Mouse (Mus musculus): Measurements from ENCODE around the gene Cryga. TPM values are rescaled to one million over a fixed set of nuclear protein-coding genes. Genes with fewer than 3 reads are reported as not detected.
"Not testable (repeated sequence)": the region's sequence is repeated elsewhere in the genome, so short reads cannot be mapped to it uniquely, and the experiment has no call there.

Cryga gene
- polyA plus RNA-seq, 1 experiment from 2014 or later = not detected

DNA sequence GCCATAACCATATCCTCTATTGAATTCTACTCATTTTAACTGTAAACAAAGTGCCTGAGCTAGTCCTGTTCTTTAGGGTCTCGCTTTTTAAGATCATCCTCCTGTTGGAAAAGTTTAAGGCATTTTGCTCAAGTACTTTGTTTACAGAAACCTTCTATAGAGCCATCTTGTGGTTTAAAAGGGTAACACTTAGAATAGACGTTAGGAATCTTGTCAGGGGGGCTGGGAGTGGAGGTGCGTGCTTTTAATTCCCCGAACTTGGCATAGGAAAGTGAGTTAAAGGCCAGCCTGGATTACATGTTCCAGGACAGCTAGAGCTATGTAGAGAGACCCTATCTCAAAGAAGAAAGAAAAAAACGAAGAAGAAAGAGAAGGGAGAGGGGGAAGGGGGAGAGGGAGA lies 27.6 kb downstream of the Cryga start:
- no peaks in the 10 kb centered on the region for H3K9me3 ChIP-seq (ENCODE audit: low read length)
- no peaks in the 10 kb centered on the region for H3K27me3 ChIP-seq (ENCODE audit: insufficient read depth, low read length)
- no peaks in the 10 kb centered on the region for H3K36me3 ChIP-seq (replicated peaks; ENCODE audit: insufficient read depth, low read length)
- TF ChIP-seq CTCF (IDR thresholded peaks at IDR 0.05; ENCODE audit: low read depth) (peak; percentile 16; the same call in 1 of the 2 replicates), EP300 (IDR thresholded peaks at IDR 0.05; ENCODE audit: low read depth) (no peak)
- no peaks in the 10 kb centered on the region for H3K4me1 ChIP-seq (ENCODE audit: insufficient read depth)
- H3K27ac ChIP-seq (ENCODE audit: low read depth) = no peak overlapping the region
- WGBS (ENCODE audit: insufficient replicate concordance) = 23% methylated on average over 5 of the region's 5 CpGs
- no peak overlapping the region for H3K9ac ChIP-seq (replicated peaks)
- DNase-seq = no peak
- ATAC-seq = no peak
- no peak overlapping the region for H3K4me3 ChIP-seq (ENCODE audit: low read depth, low read length)
- H3K4me2 ChIP-seq (ENCODE audit: low read depth, low read length) = no peak overlapping the region

DNA sequence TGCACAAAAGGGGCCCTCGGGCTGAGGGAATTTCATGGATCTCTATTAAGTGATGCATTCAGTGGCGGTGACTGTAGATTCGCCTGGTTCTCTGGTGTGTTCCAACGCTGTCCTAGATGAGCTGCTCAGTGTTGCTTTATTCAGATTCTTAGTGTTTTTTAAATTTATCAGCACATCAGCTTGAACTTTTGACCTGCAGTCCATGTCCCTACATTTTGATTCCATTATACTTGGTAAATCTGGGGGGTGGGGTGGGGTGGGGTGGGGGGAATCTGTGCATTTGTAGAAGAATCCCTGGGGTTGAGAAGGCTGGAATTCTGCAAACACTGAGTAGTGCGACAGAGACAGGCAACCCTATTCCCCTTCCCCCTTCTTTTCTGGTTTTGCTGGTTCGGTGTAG lies 29.6 kb downstream of the Cryga start, which contains the start of gene Crygc:
TSS of gene Crygc (minus strand) at position 101 of the 400 bp plus-strand sequence.
- Histone ChIP-seq H3K9me3 (ENCODE audit: low read length) (no peaks in the 10 kb centered on the region), H3K4me3 (ENCODE audit: low read depth, low read length) (no peak within 1 kb of the TSS), H3K27me3 (ENCODE audit: insufficient read depth, low read length) (no peaks in the 10 kb centered on the region), H3K4me1 (ENCODE audit: insufficient read depth) (no peaks in the 10 kb centered on the region), H3K9ac (replicated peaks) (no peak within 1 kb of the TSS), H3K36me3 (replicated peaks; ENCODE audit: insufficient read depth, low read length) (no peaks in the 10 kb centered on the region), H3K27ac (ENCODE audit: low read depth) (no peak within 1 kb of the TSS), H3K4me2 (ENCODE audit: low read depth, low read length) (no peak within 1 kb of the TSS)
- no peak for DNase-seq
- no peak for ATAC-seq
- TF ChIP-seq EP300 (IDR thresholded peaks at IDR 0.05; ENCODE audit: low read depth) = no peak
- TF ChIP-seq CTCF (IDR thresholded peaks at IDR 0.05; ENCODE audit: low read depth) = no peak
- 64% methylated on average over 6 of the region's 6 CpGs for WGBS (ENCODE audit: insufficient replicate concordance)

DNA sequence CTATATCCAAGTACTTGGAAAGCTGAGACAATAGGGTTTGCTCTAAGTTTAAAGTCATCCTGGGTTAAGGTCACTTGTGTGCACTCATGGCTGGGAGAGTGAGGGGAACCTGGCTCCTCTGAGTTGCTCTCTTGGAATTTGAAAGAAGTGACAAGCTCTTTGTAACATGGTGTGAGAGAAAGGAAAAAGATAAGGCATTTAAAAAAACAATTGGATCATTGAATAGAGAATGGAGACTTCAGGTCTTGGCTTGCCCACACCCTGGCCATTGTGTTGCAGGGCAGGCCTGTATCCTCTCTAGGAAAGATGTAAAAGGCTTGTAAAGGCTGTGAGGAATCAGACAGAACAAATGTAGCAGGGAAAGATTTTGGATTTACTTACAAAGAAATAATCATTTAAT lies 35.3 kb downstream of the Cryga start:
- no peaks in the 10 kb centered on the region for H3K9me3 ChIP-seq (ENCODE audit: low read length)
- no peak overlapping the region for H3K4me3 ChIP-seq (ENCODE audit: low read depth, low read length)
- no peak overlapping the region for H3K4me2 ChIP-seq (ENCODE audit: low read depth, low read length)
- no peaks in the 10 kb centered on the region for H3K36me3 ChIP-seq (replicated peaks; ENCODE audit: insufficient read depth, low read length)
- no peak overlapping the region for H3K9ac ChIP-seq (replicated peaks)
- no peak overlapping the region for H3K27ac ChIP-seq (ENCODE audit: low read depth)
- DNase-seq (no peak), ATAC-seq (no peak)
- H3K4me1 ChIP-seq (ENCODE audit: insufficient read depth) = no peaks in the 10 kb centered on the region
- H3K27me3 ChIP-seq (ENCODE audit: insufficient read depth, low read length) = no peaks in the 10 kb centered on the region
- TF ChIP-seq EP300 (IDR thresholded peaks at IDR 0.05; ENCODE audit: low read depth) (no peak), CTCF (IDR thresholded peaks at IDR 0.05; ENCODE audit: low read depth) (no peak)

GRCm38 (mm10) chr1:65064201-65064600 lies 39.0 kb downstream of the Cryga start:
- Histone ChIP-seq H3K9ac (replicated peaks) (no peak overlapping the region), H3K27me3 (ENCODE audit: insufficient read depth, low read length) (no peaks in the 10 kb centered on the region), H3K4me1 (ENCODE audit: insufficient read depth) (no peaks in the 10 kb centered on the region), H3K4me3 (ENCODE audit: low read depth, low read length) (no peak overlapping the region), H3K4me2 (ENCODE audit: low read depth, low read length) (no peak overlapping the region), H3K9me3 (ENCODE audit: low read length) (no peaks in the 10 kb centered on the region), H3K36me3 (replicated peaks; ENCODE audit: insufficient read depth, low read length) (no peaks in the 10 kb centered on the region), H3K27ac (ENCODE audit: low read depth) (no peak overlapping the region)
- no peak for DNase-seq
- 81% methylated on average over 15 of the region's 15 CpGs for WGBS (ENCODE audit: insufficient replicate concordance)
- ATAC-seq = no peak
- TF ChIP-seq EP300 (IDR thresholded peaks at IDR 0.05; ENCODE audit: low read depth) (no peak), CTCF (IDR thresholded peaks at IDR 0.05; ENCODE audit: low read depth) (no peak)

DNA sequence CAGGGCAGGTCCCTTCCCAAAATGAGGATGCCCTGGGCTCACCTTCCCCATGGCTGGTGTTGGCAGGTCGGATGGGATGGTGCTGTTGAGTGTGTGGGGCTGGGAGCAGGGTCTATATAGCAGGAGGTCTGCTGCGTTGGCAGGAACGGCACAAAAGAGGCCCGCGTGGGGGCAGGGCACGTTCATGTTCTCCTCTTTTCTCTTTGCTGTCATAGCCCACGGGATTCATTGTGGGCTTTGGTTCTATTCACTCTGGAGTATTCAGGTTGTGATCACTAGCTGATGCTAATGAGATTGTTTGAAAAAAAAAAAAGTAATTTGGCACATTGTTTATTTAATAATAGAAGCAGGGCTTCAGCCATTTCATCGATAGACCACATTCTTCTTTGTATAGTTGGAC lies 39.8 kb downstream of the Cryga start, which contains the start of gene Crygd:
TSS of gene Crygd (minus strand) at position 101 of the 400 bp plus-strand sequence.
- TF ChIP-seq EP300 (IDR thresholded peaks at IDR 0.05; ENCODE audit: low read depth) = no peak
- Histone ChIP-seq H3K4me1 (ENCODE audit: insufficient read depth) (no peaks in the 10 kb centered on the region), H3K4me2 (ENCODE audit: low read depth, low read length) (no peak within 1 kb of the TSS), H3K27ac (ENCODE audit: low read depth) (no peak within 1 kb of the TSS), H3K36me3 (replicated peaks; ENCODE audit: insufficient read depth, low read length) (no peaks in the 10 kb centered on the region), H3K27me3 (ENCODE audit: insufficient read depth, low read length) (no peaks in the 10 kb centered on the region), H3K9me3 (ENCODE audit: low read length) (no peaks in the 10 kb centered on the region), H3K9ac (replicated peaks) (no peak within 1 kb of the TSS), H3K4me3 (ENCODE audit: low read depth, low read length) (no peak within 1 kb of the TSS)
- DNase-seq = no peak
- ATAC-seq = no peak
- 74% methylated on average over 8 of the region's 8 CpGs for WGBS (ENCODE audit: insufficient replicate concordance)

- ATAC-seq = no peak
- 39% methylated on average over 2 of the region's 2 CpGs for WGBS (ENCODE audit: insufficient replicate concordance)
These were observed 51.0 kb downstream of the Cryga start for GRCm38 (mm10) chr1:65052140-65052539.

DNA sequence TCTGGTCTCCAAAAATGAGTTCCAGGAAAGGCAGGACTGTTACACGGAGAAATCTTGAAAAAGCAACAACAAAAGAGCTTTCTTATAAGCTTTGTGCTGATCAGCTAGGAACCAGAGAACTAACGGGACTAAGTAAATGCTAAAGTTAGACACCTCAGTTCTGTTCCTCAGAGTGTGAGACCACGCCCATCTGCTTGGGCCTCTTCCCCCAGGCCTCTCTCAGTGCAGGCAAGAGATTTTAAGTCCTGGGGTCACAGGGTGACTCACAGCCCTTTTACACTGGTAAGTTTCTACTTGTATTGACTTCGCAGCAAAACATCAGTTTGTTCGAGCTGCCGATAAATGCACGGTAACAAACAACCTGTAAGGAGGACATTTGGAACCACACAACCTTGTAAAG lies 51.5 kb downstream of the Cryga start:
- H3K4me1 ChIP-seq (ENCODE audit: insufficient read depth) = no peaks in the 10 kb centered on the region
- H3K4me3 ChIP-seq (ENCODE audit: low read depth, low read length) = no peak overlapping the region
- no peak for DNase-seq
- no peak for ATAC-seq
- TF ChIP-seq CTCF (IDR thresholded peaks at IDR 0.05; ENCODE audit: low read depth) = no peak
- no peak for TF ChIP-seq EP300 (IDR thresholded peaks at IDR 0.05; ENCODE audit: low read depth)
- no peak overlapping the region for H3K27ac ChIP-seq (ENCODE audit: low read depth)
- no peaks in the 10 kb centered on the region for H3K9me3 ChIP-seq (ENCODE audit: low read length)
- H3K4me2 ChIP-seq (ENCODE audit: low read depth, low read length) = no peak overlapping the region
- WGBS (ENCODE audit: insufficient replicate concordance) = 75% methylated on average over 7 of the region's 7 CpGs
- no peak overlapping the region for H3K9ac ChIP-seq (replicated peaks)
- H3K27me3 ChIP-seq (ENCODE audit: insufficient read depth, low read length) = no peaks in the 10 kb centered on the region
- H3K36me3 ChIP-seq (replicated peaks; ENCODE audit: insufficient read depth, low read length) = no peaks in the 10 kb centered on the region

More at GRCm38 (mm10) chr1:65052140-65052539, 51.0 kb downstream of the Cryga start:
- Histone ChIP-seq H3K4me1 (ENCODE audit: insufficient read depth) (no peaks in the 10 kb centered on the region), H3K36me3 (replicated peaks; ENCODE audit: insufficient read depth, low read length) (no peaks in the 10 kb centered on the region), H3K4me3 (ENCODE audit: low read depth, low read length) (no peak overlapping the region), H3K27me3 (ENCODE audit: insufficient read depth, low read length) (no peaks in the 10 kb centered on the region), H3K9me3 (ENCODE audit: low read length) (no peaks in the 10 kb centered on the region), H3K9ac (replicated peaks) (no peak overlapping the region), H3K27ac (ENCODE audit: low read depth) (no peak overlapping the region), H3K4me2 (ENCODE audit: low read depth, low read length) (no peak overlapping the region)
- TF ChIP-seq CTCF (IDR thresholded peaks at IDR 0.05; ENCODE audit: low read depth) = no peak
- no peak for TF ChIP-seq EP300 (IDR thresholded peaks at IDR 0.05; ENCODE audit: low read depth)
- DNase-seq = no peak

DNA sequence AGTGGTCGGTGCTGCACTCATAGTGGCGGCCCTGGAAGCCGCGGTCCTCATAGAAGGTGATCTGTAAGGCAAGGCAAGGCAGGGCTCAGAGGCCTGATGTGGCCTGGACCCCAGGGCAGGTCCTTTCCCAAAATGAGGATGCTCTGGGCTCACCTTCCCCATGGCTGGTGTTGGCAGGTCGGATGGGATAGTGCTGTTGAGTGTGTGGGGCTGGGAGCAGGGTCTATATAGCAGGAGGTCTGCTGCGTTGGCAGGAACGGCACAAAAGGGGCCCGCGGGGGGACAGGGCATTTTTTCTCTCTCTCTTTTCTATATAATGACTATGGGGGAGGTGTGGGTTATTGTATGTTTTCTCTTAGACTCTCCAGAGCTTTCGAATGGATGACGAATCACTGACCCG lies 52.2 kb downstream of the Cryga start, which contains the start of gene Cryge:
TSS of gene Cryge (minus strand) at position 198 of the 400 bp plus-strand sequence.
- H3K4me3 ChIP-seq (ENCODE audit: low read depth, low read length); H3K4me1 ChIP-seq (ENCODE audit: insufficient read depth); H3K27ac ChIP-seq (ENCODE audit: low read depth); H3K9ac ChIP-seq (replicated peaks); H3K27me3 ChIP-seq (ENCODE audit: insufficient read depth, low read length); H3K4me2 ChIP-seq (ENCODE audit: low read depth, low read length); H3K9me3 ChIP-seq (ENCODE audit: low read length); H3K36me3 ChIP-seq (replicated peaks; ENCODE audit: insufficient read depth, low read length); ATAC-seq; DNase-seq: not testable (repeated sequence)
- 76% methylated on average over 8 of the region's 12 CpGs for WGBS (ENCODE audit: insufficient replicate concordance)
